Mouse (Mus musculus) kidney, embryonic 16.5 days (tissue): ENCODE data around the gene Dennd2c. TPM values are rescaled to one million over a fixed set of nuclear protein-coding genes. Genes with fewer than 3 reads are reported as not detected.

ENCODE experiments used
- ATAC-seq: fragments of 200-750 bp; cut with Nextera tagmentation; 2 replicates; pipeline ENCODE4 v1.8.0; 2017; ENCODE audit warnings: moderate TSS enrichment; ENCODE audit not compliant: low FRiP score, low TSS enrichment
- H3K27ac ChIP-seq: fragments of 300-500 bp; sonication (generic); 2 replicates; pipeline ENCODE4 v1.5.1; 2014; ENCODE audit warnings: low read length
- H3K27me3 ChIP-seq: fragments of 300-500 bp; sonication (generic); 2 replicates; pipeline ENCODE4 v1.6.1; 2014; ENCODE audit warnings: low read length, control low read depth, mixed read lengths; ENCODE audit not compliant: insufficient read depth
- H3K36me3 ChIP-seq: fragments of 300-500 bp; sonication (generic); 2 replicates; pipeline ENCODE4 v1.6.1; 2014; ENCODE audit warnings: low read length, control low read depth, mixed read lengths; ENCODE audit not compliant: insufficient read depth
- H3K4me1 ChIP-seq: fragments of 300-500 bp; sonication (generic); 2 replicates; pipeline ENCODE4 v1.6.1; 2014; ENCODE audit warnings: low read length, control low read depth, mixed read lengths; ENCODE audit not compliant: insufficient read depth
- H3K4me2 ChIP-seq: fragments of 300-500 bp; sonication (generic); replicated peaks from 2 replicates; pipeline ENCODE4 v1.6.1; 2014; ENCODE audit warnings: low read depth, low read length
- H3K4me3 ChIP-seq: fragments of 300-500 bp; sonication (generic); 2 replicates; pipeline ENCODE4 v1.5.1; 2014; ENCODE audit warnings: mild to moderate bottlenecking, low read length
- H3K9ac ChIP-seq: fragments of 300-500 bp; sonication (generic); replicated peaks from 2 replicates; pipeline ENCODE4 v1.6.1; 2014; ENCODE audit warnings: low read length
- H3K9me3 ChIP-seq: fragments of 300-500 bp; sonication (generic); 2 replicates; pipeline ENCODE4 v1.6.1; 2016; ENCODE audit warnings: low read length, control low read depth
- WGBS: fragments of 180-500 bp; shearing (Covaris S2); extraction: QIAGEN DNeasy Blood & Tissue Kit; methylation state at CpG from one replicate; pipeline ENCODE4 v1.1.7; 2014; 5-methylcytosine and 5-hydroxymethylcytosine counted together
- polyA plus RNA-seq: library from polyadenylated mRNA; unstranded; fragments of >200 nt; fragmentation: Nextera tagmentation; extraction: Ambion mirVana; gene quantifications from 2 replicates; pipeline ENCODE4 v1.2.1, GENCODE M21; 2015

The Dennd2c gene
- polyA plus RNA-seq, 1 experiment from 2014 or later, result 4.0 TPM

- Histone ChIP-seq H3K4me3 (no peak overlapping the region), H3K4me1 (no peaks in the 10 kb centered on the region), H3K9me3 (no peaks in the 10 kb centered on the region), H3K36me3 (no peaks in the 10 kb centered on the region), H3K4me2 (no peak overlapping the region), H3K27me3 (no peaks in the 10 kb centered on the region), H3K27ac (no peak overlapping the region), H3K9ac (no peak overlapping the region)
- WGBS, result 94% methylated on average over 8 of the region's 9 CpGs
- ATAC-seq, result no peak
These were observed 23.1 kb upstream of the Dennd2c start for GRCm38 (mm10) chr3:103079301-103079700.

- 76% methylated on average over 11 of the region's 11 CpGs for WGBS
- ATAC-seq, result no peak
- Histone ChIP-seq H3K4me3 (no peak overlapping the region), H3K4me2 (no peak overlapping the region), H3K27ac (no peak overlapping the region), H3K9ac (no peak overlapping the region), H3K9me3 (no peaks in the 10 kb centered on the region), H3K4me1 (no peaks in the 10 kb centered on the region), H3K36me3 (no peaks in the 10 kb centered on the region), H3K27me3 (no peaks in the 10 kb centered on the region)
These were observed 21.4 kb upstream of the Dennd2c start for GRCm38 (mm10) chr3:103081051-103081450.

GRCm38 (mm10) chr3:103081861-103082453 lies 20.4 kb upstream of the Dennd2c start:
- Histone ChIP-seq H3K4me1 (no peaks in the 10 kb centered on the region), H3K4me3 (no peak overlapping the region), H3K36me3 (no peaks in the 10 kb centered on the region), H3K27me3 (no peaks in the 10 kb centered on the region), H3K4me2 (no peak overlapping the region), H3K9me3 (no peaks in the 10 kb centered on the region), H3K27ac (no peak overlapping the region), H3K9ac (no peak overlapping the region)
- 77% methylated on average over 17 of the region's 17 CpGs for WGBS
- ATAC-seq, result no peak

- Histone ChIP-seq H3K27me3 (no peaks in the 10 kb centered on the region), H3K4me3 (no peak overlapping the region), H3K27ac (no peak overlapping the region), H3K4me1 (no peaks in the 10 kb centered on the region), H3K9me3 (no peaks in the 10 kb centered on the region), H3K36me3 (no peaks in the 10 kb centered on the region), H3K9ac (no peak overlapping the region), H3K4me2 (no peak overlapping the region)
- ATAC-seq, result no peak
- 93% methylated on average over 5 of the region's 5 CpGs for WGBS
These were observed 19.6 kb upstream of the Dennd2c start for GRCm38 (mm10) chr3:103082761-103083160.

GRCm38 (mm10) chr3:103085986-103086385 lies 16.4 kb upstream of the Dennd2c start:
- no peak overlapping the region for H3K27ac ChIP-seq
- 79% methylated on average over 3 of the region's 3 CpGs for WGBS
- H3K9ac ChIP-seq, result no peak overlapping the region
- no peaks in the 10 kb centered on the region for H3K4me1 ChIP-seq
- no peaks in the 10 kb centered on the region for H3K9me3 ChIP-seq
- no peak for ATAC-seq
- no peak overlapping the region for H3K4me2 ChIP-seq
- H3K4me3 ChIP-seq, result no peak overlapping the region
- no peaks in the 10 kb centered on the region for H3K36me3 ChIP-seq
- H3K27me3 ChIP-seq, result no peaks in the 10 kb centered on the region

GRCm38 (mm10) chr3:103091753-103092152 lies 10.7 kb upstream of the Dennd2c start:
- H3K27ac ChIP-seq, result no peak overlapping the region
- H3K27me3 ChIP-seq, result no peaks in the 10 kb centered on the region
- 92% methylated on average over 2 of the region's 2 CpGs for WGBS
- no peak overlapping the region for H3K4me3 ChIP-seq
- no peaks in the 10 kb centered on the region for H3K36me3 ChIP-seq
- H3K9ac ChIP-seq, result no peak overlapping the region
- no peak overlapping the region for H3K4me2 ChIP-seq
- ATAC-seq, result no peak
- no peaks in the 10 kb centered on the region for H3K4me1 ChIP-seq
- no peaks in the 10 kb centered on the region for H3K9me3 ChIP-seq

GRCm38 (mm10) chr3:103098662-103099061 lies 3.7 kb upstream of the Dennd2c start:
- Histone ChIP-seq H3K36me3 (no peaks in the 10 kb centered on the region), H3K9me3 (no peaks in the 10 kb centered on the region), H3K4me1 (peaks cover 8% of the 10 kb centered on the region), H3K4me2 (no peak overlapping the region), H3K27me3 (peaks cover 2% of the 10 kb centered on the region; the same call in 1 of the 2 replicates), H3K9ac (no peak overlapping the region), H3K27ac (no peak overlapping the region), H3K4me3 (no peak overlapping the region)
- 77% methylated on average over 23 of the region's 23 CpGs for WGBS
- no peak for ATAC-seq

- no peak overlapping the region for H3K27ac ChIP-seq
- no peak overlapping the region for H3K9ac ChIP-seq
- no peak overlapping the region for H3K4me3 ChIP-seq
- H3K4me1 ChIP-seq, result peaks cover 8% of the 10 kb centered on the region
- WGBS, result 85% methylated on average over 6 of the region's 6 CpGs
- H3K9me3 ChIP-seq, result no peaks in the 10 kb centered on the region
- H3K36me3 ChIP-seq, result no peaks in the 10 kb centered on the region
- no peak for ATAC-seq
- H3K4me2 ChIP-seq, result no peak overlapping the region
- peaks cover 2% of the 10 kb centered on the region; the same call in 1 of the 2 replicates for H3K27me3 ChIP-seq
These were observed 2.7 kb upstream of the Dennd2c start for GRCm38 (mm10) chr3:103099667-103100066.

- 58% methylated on average over 2 of the region's 2 CpGs for WGBS
- Histone ChIP-seq H3K9ac (no peak overlapping the region), H3K4me3 (no peak overlapping the region), H3K4me1 (peaks cover 8% of the 10 kb centered on the region), H3K27ac (no peak overlapping the region), H3K27me3 (peaks cover 2% of the 10 kb centered on the region; the same call in 1 of the 2 replicates), H3K4me2 (no peak overlapping the region), H3K9me3 (no peaks in the 10 kb centered on the region), H3K36me3 (no peaks in the 10 kb centered on the region)
- no peak for ATAC-seq
These were observed 1.7 kb upstream of the Dennd2c start for GRCm38 (mm10) chr3:103100735-103101134.

GRCm38 (mm10) chr3:103101194-103101593 lies 1.2 kb upstream of the Dennd2c start:
- no peak for ATAC-seq
- H3K4me3 ChIP-seq, result no peak overlapping the region
- H3K27ac ChIP-seq, result no peak overlapping the region
- H3K9me3 ChIP-seq, result no peaks in the 10 kb centered on the region
- H3K4me1 ChIP-seq, result peaks cover 8% of the 10 kb centered on the region
- H3K4me2 ChIP-seq, result no peak overlapping the region
- 54% methylated on average over 5 of the region's 5 CpGs for WGBS
- H3K9ac ChIP-seq, result no peak overlapping the region
- H3K27me3 ChIP-seq, result peaks cover 2% of the 10 kb centered on the region; the same call in 1 of the 2 replicates
- H3K36me3 ChIP-seq, result no peaks in the 10 kb centered on the region
